Mouse (Mus musculus): Measurements from ENCODE around the gene Irf2bpl. TPM values are rescaled to one million over a fixed set of nuclear protein-coding genes. Genes with fewer than 3 reads are reported as not detected.
A peak's percentile ranks its signal among the peaks of the same experiment; 100 is the strongest.

Gene Irf2bpl
- 32.7 and 46.2 TPM in 2 replicates for polyA plus RNA-seq (2012; ENCODE audit: insufficient read depth, low replicate concordance)

DNA sequence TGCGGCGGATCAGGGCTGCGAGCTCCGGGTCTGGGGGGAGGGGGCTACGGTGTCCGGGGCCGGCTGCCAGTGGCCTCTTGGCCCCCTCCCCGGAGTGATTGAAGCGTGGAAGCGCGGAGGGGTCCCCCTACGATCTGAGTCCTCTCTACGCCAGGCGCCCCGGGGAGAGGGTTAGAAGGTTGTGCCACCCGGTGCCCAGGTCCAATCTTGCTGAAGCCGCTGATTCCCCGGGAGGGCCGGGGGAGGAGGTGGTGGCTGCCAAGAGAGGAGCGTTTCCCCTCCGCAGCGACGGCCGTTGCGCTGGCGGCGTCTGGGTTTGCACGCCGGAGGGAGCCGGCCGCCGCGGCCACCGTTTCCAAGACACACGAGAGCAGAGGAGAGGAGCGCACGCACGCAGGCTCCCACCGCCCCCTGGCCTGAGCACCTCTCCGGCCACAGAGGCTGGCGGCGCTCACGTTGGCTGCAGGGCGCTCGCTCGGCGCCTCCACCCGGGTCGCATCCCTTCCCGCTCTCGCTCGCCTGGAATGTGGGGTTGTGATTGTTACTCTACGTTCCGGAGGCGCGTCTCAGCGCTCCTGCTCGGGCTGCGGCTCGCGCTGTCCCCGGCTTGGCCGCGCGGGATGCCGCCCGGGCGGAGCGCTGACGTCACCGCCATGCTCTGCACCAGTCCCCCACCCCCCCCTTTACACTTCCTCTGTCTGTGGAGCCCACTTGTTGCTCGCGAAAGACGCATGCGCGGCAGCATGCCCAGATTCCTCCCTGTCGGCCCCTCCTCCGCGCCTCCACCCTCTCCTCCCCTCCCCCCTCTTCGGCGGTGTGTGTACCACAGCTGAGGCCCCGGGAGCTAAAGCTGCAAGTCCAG is at the start of gene Irf2bpl:
Gene Irf2bpl (minus strand): TSS at position 602 of the 862 bp plus-strand sequence.
- H3K27me3 ChIP-seq (replicated peaks), result peaks cover 5% of the 10 kb centered on the region
- H3K36me3 ChIP-seq (replicated peaks; ENCODE audit: low read length), result peaks cover 21% of the 10 kb centered on the region
- TF ChIP-seq FLI1 (IDR thresholded peaks at IDR 0.05; ENCODE audit: low read length), result no peak
- no peak for TF ChIP-seq GATA1 (IDR thresholded peaks at IDR 0.05; ENCODE audit: borderline replicate concordance, low read length)
- no peaks in the 10 kb centered on the region for H3K9me3 ChIP-seq
- peak within 1 kb of the TSS; percentile 99 for H3K4me3 ChIP-seq (replicated peaks)
- H3K4me1 ChIP-seq, result peaks cover 80% of the 10 kb centered on the region

DNA sequence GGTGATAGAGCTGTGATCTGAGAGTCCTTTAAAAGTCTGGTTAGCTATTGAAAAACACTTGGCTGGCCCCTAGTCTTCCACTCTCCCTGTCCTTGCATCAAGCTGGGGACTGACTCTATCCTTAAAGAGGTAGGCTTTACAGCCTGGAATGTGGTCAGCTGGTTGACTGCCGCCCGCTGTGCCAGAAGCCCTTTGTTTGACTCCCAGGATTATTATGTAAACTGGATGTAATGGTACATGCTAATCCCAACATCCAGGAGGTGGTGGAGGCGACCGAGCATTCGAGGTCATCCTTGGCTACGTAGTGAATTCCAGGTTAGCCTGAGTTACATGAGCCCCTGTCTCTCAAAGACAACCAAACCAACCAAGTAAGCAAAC is 48.0 kb upstream of the Irf2bpl start:
- Histone ChIP-seq H3K36me3 (replicated peaks; ENCODE audit: low read length) (peaks cover 5% of the 10 kb centered on the region), H3K9me3 (peaks cover 25% of the 10 kb centered on the region), H3K27me3 (replicated peaks) (no peaks in the 10 kb centered on the region), H3K4me1 (peaks cover 54% of the 10 kb centered on the region), H3K4me3 (replicated peaks) (no peak overlapping the region)
- TF ChIP-seq GATA1 (IDR thresholded peaks at IDR 0.05; ENCODE audit: borderline replicate concordance, low read length), result no peak

DNA sequence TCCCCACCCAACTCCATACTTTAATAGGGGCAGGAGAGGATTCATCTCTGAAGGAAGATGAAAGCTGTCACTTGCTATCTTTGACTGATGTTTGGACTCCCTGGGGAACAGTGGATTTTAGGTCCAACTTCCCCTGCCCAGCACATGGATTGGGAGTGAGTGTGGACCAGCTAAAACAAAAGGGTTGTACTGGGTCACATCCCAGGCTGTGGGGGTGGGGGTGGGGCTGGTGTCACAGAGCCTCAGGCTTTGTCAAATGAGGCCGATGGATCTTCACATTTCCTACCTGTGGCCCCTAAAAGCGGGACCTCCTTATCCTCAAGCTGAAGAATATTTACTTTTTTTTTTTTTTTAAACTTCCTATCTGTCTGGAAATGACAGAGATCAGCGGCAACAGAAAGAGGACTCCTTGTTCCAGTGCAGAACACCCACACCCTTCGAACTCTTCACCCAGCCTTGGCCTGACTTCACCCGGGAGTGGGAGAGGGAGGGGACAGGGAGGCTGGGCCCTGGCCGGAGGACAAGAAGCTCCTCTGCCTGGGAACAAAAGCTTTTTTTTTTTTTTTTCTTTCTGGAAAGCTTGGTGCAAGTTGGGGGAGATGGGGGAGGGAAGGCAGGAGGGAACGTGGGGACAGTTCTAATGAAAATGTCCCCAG is 47.4 kb upstream of the Irf2bpl start:
- Histone ChIP-seq H3K9me3 (peaks cover 26% of the 10 kb centered on the region), H3K27me3 (replicated peaks) (no peaks in the 10 kb centered on the region), H3K4me1 (peaks cover 54% of the 10 kb centered on the region), H3K36me3 (replicated peaks; ENCODE audit: low read length) (peaks cover 6% of the 10 kb centered on the region), H3K4me3 (replicated peaks) (no peak overlapping the region)
- TF ChIP-seq GATA1 (IDR thresholded peaks at IDR 0.05; ENCODE audit: borderline replicate concordance, low read length) (no peak), FLI1 (IDR thresholded peaks at IDR 0.05; ENCODE audit: low read length) (no peak)

- Histone ChIP-seq H3K9me3 (peaks cover 26% of the 10 kb centered on the region), H3K4me1 (peaks cover 51% of the 10 kb centered on the region), H3K36me3 (replicated peaks; ENCODE audit: low read length) (peaks cover 6% of the 10 kb centered on the region), H3K27me3 (replicated peaks) (no peaks in the 10 kb centered on the region), H3K4me3 (replicated peaks) (no peak overlapping the region)
- TF ChIP-seq GATA1 (IDR thresholded peaks at IDR 0.05; ENCODE audit: borderline replicate concordance, low read length), result no peak
- TF ChIP-seq FLI1 (IDR thresholded peaks at IDR 0.05; ENCODE audit: low read length), result no peak
Measured at GRCm38 (mm10) chr12:86930934-86931729, 46.5 kb upstream of the Irf2bpl start.

- Histone ChIP-seq H3K9me3 (peaks cover 11% of the 10 kb centered on the region), H3K4me3 (replicated peaks) (no peak overlapping the region), H3K36me3 (replicated peaks; ENCODE audit: low read length) (peaks cover 6% of the 10 kb centered on the region), H3K27me3 (replicated peaks) (no peaks in the 10 kb centered on the region), H3K4me1 (peaks cover 37% of the 10 kb centered on the region)
- no peak for TF ChIP-seq FLI1 (IDR thresholded peaks at IDR 0.05; ENCODE audit: low read length)
- TF ChIP-seq GATA1 (IDR thresholded peaks at IDR 0.05; ENCODE audit: borderline replicate concordance, low read length), result no peak
Measured at GRCm38 (mm10) chr12:86923837-86924236, 39.2 kb upstream of the Irf2bpl start.

DNA sequence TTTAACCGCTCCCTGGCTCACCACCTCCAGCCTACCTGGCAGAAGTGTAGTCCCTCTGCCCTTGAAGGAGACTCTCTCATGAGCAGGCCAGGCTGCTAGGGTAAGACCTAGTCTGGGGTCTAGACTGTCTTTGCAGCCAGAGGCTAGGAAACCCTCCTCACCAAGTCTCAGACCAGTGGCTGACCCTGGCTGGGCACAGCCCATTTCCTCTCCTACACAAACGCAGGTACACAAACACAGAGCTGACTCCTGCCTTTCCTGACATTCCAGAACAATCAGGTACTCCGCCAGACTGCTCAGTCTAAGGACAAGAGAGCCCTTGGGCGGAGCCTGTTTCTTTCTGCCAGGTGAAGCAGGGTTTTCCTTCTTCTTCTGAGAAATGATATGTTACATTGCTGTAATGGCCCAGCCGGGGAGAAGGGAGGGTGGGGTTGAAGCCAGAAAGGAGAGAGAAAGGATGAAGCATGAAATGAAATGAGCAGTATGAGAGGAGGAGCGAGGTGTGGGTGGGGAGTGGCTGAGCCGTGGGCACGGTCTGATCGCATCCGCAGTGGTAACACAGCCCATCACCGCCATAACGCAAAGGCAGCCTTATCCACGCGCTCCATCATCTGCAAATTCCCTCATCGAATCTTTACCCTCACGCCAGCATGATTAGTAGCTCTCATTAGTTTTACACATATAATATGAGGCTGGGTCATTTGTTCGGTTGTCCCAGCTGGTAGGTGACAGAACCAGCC is 34.6 kb upstream of the Irf2bpl start:
- no peak overlapping the region for H3K4me3 ChIP-seq (replicated peaks)
- H3K36me3 ChIP-seq (replicated peaks; ENCODE audit: low read length), result peaks cover 4% of the 10 kb centered on the region
- H3K27me3 ChIP-seq (replicated peaks), result no peaks in the 10 kb centered on the region
- no peak for TF ChIP-seq GATA1 (IDR thresholded peaks at IDR 0.05; ENCODE audit: borderline replicate concordance, low read length)
- no peak for TF ChIP-seq FLI1 (IDR thresholded peaks at IDR 0.05; ENCODE audit: low read length)
- H3K9me3 ChIP-seq, result no peaks in the 10 kb centered on the region
- peaks cover 65% of the 10 kb centered on the region for H3K4me1 ChIP-seq

DNA sequence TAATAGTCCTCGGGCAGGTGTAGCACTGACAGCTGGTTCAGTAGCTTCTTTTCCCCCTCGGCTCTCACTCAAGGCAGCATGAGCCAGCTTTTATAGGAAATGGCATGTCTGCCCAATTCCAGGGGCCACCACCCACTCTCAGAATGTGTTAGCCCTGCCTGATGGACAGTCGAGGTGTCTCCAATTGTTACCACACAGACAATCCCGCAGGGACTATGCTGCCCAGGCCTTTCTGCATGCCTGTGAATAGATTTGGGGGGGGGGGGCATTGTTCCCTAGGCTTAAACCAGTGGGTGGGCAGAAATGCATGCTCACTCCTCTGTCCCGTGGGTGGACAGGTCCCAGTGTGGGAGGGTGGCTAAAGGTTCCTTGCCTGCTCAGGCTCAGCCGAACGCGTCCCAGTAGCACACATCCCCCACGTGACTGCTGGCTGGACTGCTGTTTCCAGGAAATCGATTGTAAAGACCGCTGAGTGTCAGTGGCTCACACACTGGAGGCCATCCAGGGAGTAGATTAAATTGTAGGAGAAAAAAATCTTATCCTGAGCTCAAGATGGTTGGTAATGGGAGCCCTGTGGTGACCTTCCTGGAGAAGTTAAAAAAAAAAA is 33.9 kb upstream of the Irf2bpl start:
- no peaks in the 10 kb centered on the region for H3K27me3 ChIP-seq (replicated peaks)
- TF ChIP-seq FLI1 (IDR thresholded peaks at IDR 0.05; ENCODE audit: low read length) (no peak), GATA1 (IDR thresholded peaks at IDR 0.05; ENCODE audit: borderline replicate concordance, low read length) (no peak)
- peaks cover 65% of the 10 kb centered on the region for H3K4me1 ChIP-seq
- peaks cover 4% of the 10 kb centered on the region for H3K36me3 ChIP-seq (replicated peaks; ENCODE audit: low read length)
- peak overlapping the region; percentile 65 for H3K4me3 ChIP-seq (replicated peaks)
- H3K9me3 ChIP-seq, result no peaks in the 10 kb centered on the region

DNA sequence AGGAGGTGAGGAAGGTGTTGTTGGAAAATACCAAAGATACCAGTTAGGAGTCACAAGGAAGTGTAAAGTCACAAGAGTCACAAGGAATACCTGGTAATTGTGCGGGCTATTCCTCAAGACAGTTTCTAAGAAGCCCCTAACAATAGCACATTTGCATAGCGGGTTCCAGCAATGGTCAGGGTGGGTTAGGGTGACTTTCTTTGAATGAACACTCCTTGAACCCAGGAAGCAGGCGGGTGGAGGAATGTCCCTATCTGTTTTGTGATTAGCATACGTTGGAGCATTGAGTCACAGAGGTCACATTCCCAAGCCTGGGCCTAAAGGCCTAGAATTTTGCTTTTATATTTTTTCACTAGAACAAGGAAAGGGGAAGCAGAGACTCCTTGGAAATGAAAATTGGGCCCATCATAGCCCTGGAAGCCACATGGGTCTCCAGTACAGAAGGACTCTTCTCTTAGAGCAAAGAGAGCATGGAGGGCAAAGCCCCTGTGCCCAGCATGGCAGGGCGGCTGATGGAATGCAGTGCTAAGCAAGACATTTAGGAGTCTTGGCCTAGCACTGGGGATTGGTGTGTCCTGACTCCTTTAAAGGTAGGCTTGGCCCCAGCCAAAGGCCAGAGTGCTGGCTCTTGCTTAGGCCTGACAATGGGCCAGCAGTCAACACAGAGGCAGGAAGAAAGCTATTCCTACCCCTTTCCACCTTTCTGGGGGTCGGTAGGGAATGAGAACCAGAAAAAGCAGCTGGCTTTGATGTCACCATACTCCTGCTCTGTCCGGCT is 32.4 kb upstream of the Irf2bpl start:
- peaks cover 76% of the 10 kb centered on the region for H3K4me1 ChIP-seq
- no peaks in the 10 kb centered on the region for H3K9me3 ChIP-seq
- no peak for TF ChIP-seq GATA1 (IDR thresholded peaks at IDR 0.05; ENCODE audit: borderline replicate concordance, low read length)
- TF ChIP-seq FLI1 (IDR thresholded peaks at IDR 0.05; ENCODE audit: low read length), result no peak
- H3K4me3 ChIP-seq (replicated peaks), result no peak overlapping the region
- H3K36me3 ChIP-seq (replicated peaks; ENCODE audit: low read length), result peaks cover 4% of the 10 kb centered on the region
- H3K27me3 ChIP-seq (replicated peaks), result no peaks in the 10 kb centered on the region

Measured in megakaryocyte, embryonic 14.5 days (primary cell).